9 mouse cellular contexts compared by ENCODE assay signal in the genomic region with DNA sequence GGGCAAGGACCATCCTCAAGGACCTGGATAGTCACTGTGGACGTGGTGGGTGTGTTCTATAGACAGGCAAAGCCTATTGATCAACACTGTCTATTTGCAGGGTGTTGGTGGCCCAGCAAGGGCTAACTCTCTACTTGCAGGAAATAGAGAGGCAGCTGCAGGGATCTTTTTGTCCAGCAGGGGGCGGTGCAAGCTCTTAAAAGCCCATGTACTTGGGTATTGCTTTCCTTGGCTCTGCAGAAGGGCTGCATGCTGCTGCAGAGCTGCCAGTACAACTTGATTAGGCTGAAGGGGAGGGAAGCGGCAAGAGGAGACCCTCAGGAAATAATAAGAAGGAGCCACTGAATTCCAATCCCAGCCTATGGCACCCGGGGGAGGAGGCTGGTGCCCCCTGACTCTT. TPM values are rescaled to one million over a fixed set of nuclear protein-coding genes. Genes with fewer than 3 reads are reported as not detected.
A peak's percentile ranks its signal among the peaks of the same experiment; 100 is the strongest.
DNase-seq lines count a peak whose midpoint lies in the region; ATAC-seq and TF ChIP-seq lines count a peak whose summit lies in the region.
"Had no signal": no experiment of that assay in that cellular context is flagged by ENCODE, and none has a peak within 500 bp of the region (broad histone marks: within the 10 kb centered on the region; RNA-seq: fewer than 3 reads in every experiment).

No protein-coding gene starts in this region.

- H3K9me3 ChIP-seq in hindbrain, postnatal 0 days (ENCODE audit: low read length) = no peaks in the 10 kb centered on the region
- H3K9me3 ChIP-seq: neural tube, embryonic 12.5 days had no signal

- WGBS in hindbrain, postnatal 0 days = 1% methylated on average over 4 of the region's 4 CpGs

- ATAC-seq in hindbrain, postnatal 0 days = peak; percentile 56; the same call in 1 of the 2 replicates
- ATAC-seq in megakaryocyte-erythroid progenitor cell, adult 5-6 weeks (replicated peaks; ENCODE audit: low FRiP score, low TSS enrichment, poor library complexity, severe bottlenecking) = peak; percentile 46

- H3K36me3 ChIP-seq in hindbrain, postnatal 0 days (ENCODE audit: insufficient read depth, low read length) = no peaks in the 10 kb centered on the region
- H3K36me3 ChIP-seq: neural tube, embryonic 12.5 days had no signal

- no peak overlapping the region for H3K4me3 ChIP-seq in hindbrain, postnatal 0 days (ENCODE audit: low read length)
- H3K4me3 ChIP-seq: neural tube, embryonic 12.5 days had no signal

- H3K9ac ChIP-seq in hindbrain, postnatal 0 days (replicated peaks; ENCODE audit: low read length) = no peak overlapping the region
- H3K9ac ChIP-seq: neural tube, embryonic 12.5 days had no signal

- H3K4me2 ChIP-seq in hindbrain, postnatal 0 days (ENCODE audit: low read depth, low read length) = no peak overlapping the region
- H3K4me2 ChIP-seq: neural tube, embryonic 12.5 days had no signal

- peaks cover 17% of the 10 kb centered on the region for H3K4me1 ChIP-seq in hindbrain, postnatal 0 days (ENCODE audit: insufficient read depth, low read length)

- H3K27ac ChIP-seq in hindbrain, postnatal 0 days = no peak overlapping the region
- H3K27ac ChIP-seq: neural tube, embryonic 12.5 days had no signal

- peak; percentile 88 for DNase-seq in T-cell, adult 2 months (ENCODE audit: low spot score)
- peak; percentile 96 to 97 for DNase-seq in cerebellum, postnatal 14 days
- peak; percentile 96 for DNase-seq in frontal cortex, postnatal 36 days (ENCODE audit: low spot score in 2 of 2)
- peak; percentile 94 for DNase-seq in hindbrain, postnatal 0 days (ENCODE audit: low spot score)
- DNase-seq in left cerebral cortex, adult 11 months (ENCODE audit: low spot score) = peak; percentile 86
- DNase-seq in right cerebral cortex, postnatal 14 days = peak; percentile 92
- peak; percentile 93 for DNase-seq in urinary bladder, postnatal 25 days (ENCODE audit: low spot score)

- TF ChIP-seq CTCF in hindbrain, postnatal 0 days (IDR thresholded peaks at IDR 0.05; ENCODE audit: low read depth) = peak; percentile 98

- no peaks in the 10 kb centered on the region for H3K27me3 ChIP-seq in hindbrain, postnatal 0 days (ENCODE audit: insufficient read depth, low read length)
- H3K27me3 ChIP-seq: neural tube, embryonic 12.5 days had no signal

RNA-seq across cellular contexts. Expression of gene Sept9, which starts 38.7 kb away (rescaled TPM):
- 111 and 112 TPM in 2 replicates for total RNA-seq in hindbrain, postnatal 0 days (2014; rRNA removed)
- 88.8 and 89.8 TPM in 2 replicates for polyA plus RNA-seq in hindbrain, postnatal 0 days (2015; fragmentation: Nextera tagmentation; extraction: Ambion mirVana)
- 41.8 and 46.9 TPM in 2 replicates for total RNA-seq in megakaryocyte-erythroid progenitor cell, adult 5-6 weeks (2014; fragmentation: Nextera tagmentation)
- 60.5 and 68.2 TPM in 2 replicates for total RNA-seq in megakaryocyte-erythroid progenitor cell, adult 5-6 weeks (2017)
